Mouse (Mus musculus) gastrocnemius, postnatal 36 days (tissue): ENCODE results near the gene Ms4a4a. TPM values are rescaled to one million over a fixed set of nuclear protein-coding genes. Genes with fewer than 3 reads are reported as not detected.
"Not testable (repeated sequence)": the region's sequence is repeated elsewhere in the genome, so short reads cannot be mapped to it uniquely, and the experiment has no call there.

Source experiments
- DNase-seq, 2 experiments: peaks; one replicate each; pipeline ENCODE4 v3.0.0; 2022
- intact Hi-C: fragments of 180-260 bp; cut with DNase I; formaldehyde crosslinking; loops from one replicate; pipeline ENCODE4 v1.15.1; 2025
- total RNA-seq, 2 experiments: library from RNA; stranded (reverse); gene quantifications; 2 replicates each; pipeline ENCODE4 v1.2.3; 2021

Ms4a4a gene
- total RNA-seq, 2 experiments from 2014 or later, result 2.0 to 3.5 TPM

- intact Hi-C loops, result not testable (repeated sequence)
Measured at GRCm38 (mm10) chr19:11418865-11419264, 43.5 kb downstream of the Ms4a4a start.

GRCm38 (mm10) chr19:11431209-11431608, 55.9 kb downstream of the Ms4a4a start:
- DNase-seq, intact Hi-C loops: not testable (repeated sequence)

More at GRCm38 (mm10) chr19:11418865-11419264, 43.5 kb downstream of the Ms4a4a start:
- DNase-seq, result not testable (repeated sequence)

DNA sequence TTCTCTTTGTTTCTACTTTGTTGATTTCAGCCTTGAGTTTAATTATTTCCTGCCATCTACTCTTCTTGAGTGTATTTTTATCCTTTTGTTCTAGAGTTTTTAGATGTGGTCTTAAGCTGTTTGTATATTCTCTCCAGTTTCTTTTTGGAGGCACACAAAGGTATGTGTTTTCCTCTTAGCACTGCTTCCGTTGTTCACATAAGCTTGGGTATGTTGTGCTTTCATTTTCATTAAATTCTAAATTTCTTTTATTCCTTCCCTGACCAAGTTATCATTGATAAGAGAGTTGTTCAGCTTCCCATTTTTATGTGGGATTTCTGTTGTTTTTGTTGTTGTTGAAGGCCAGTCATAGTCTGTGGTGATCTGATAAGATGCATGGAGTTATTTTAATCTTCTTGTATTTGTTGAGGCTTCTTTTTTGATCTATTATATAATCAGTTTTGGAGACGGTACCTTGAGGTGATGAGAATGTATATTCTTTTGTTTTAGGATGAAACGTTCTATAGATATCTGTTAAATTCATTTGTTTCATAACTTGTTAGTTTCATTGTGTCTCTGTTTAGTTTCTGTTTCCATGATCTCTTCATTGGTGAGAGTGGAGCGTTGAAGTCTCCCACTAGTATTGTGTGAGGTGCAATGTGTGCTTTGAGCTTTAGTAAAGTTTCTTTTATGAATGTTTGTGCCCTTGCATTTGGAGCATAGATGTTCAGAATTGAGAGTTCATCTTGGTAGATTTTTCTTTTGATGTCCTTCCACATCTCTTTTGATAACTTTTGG, 59.9 kb downstream of the Ms4a4a start:
- intact Hi-C loops, result no loop called here
- DNase-seq, result no peak

Other genes starting within 250 kb of the Ms4a4a start
- not detected for gene 1700017D01Rik, start 244.6 kb upstream of the Ms4a4a start, total RNA-seq
- not detected for gene 1700025F22Rik, start 210.2 kb upstream of the Ms4a4a start, total RNA-seq
- not detected for gene Ms4a13, start 178.8 kb upstream of the Ms4a4a start, total RNA-seq
- not detected for gene Ms4a12, start 143.1 kb upstream of the Ms4a4a start, total RNA-seq
- gene Ms4a1, start 109.3 kb upstream of the Ms4a4a start, total RNA-seq, result not detected
- gene Ms4a5, start 91.7 kb upstream of the Ms4a4a start, total RNA-seq, result not detected
- gene Ms4a14, start 61.1 kb upstream of the Ms4a4a start, total RNA-seq, result under 1 TPM in 1 of 2 experiments, not detected in 1; 0.05 TPM
- under 1 TPM; 0.25 to 0.33 TPM for gene Ms4a7, start 39.4 kb upstream of the Ms4a4a start, total RNA-seq
- gene Ms4a4c, start 29.2 kb downstream of the Ms4a4a start, total RNA-seq, result under 1 TPM in 1 of 2 experiments, not detected in 1; 0.35 TPM
- gene Ms4a4b, start 68.0 kb downstream of the Ms4a4a start, total RNA-seq, result not detected
- gene Ms4a6c, start 93.8 kb downstream of the Ms4a4a start, total RNA-seq, result 1 to 10 TPM; 1.3 to 2.3 TPM
- gene Gm8369, start 110.4 kb downstream of the Ms4a4a start, total RNA-seq, result under 1 TPM in 1 of 2 experiments, not detected in 1; 0.39 TPM
- gene Ms4a6b, start 141.0 kb downstream of the Ms4a4a start, total RNA-seq, result 1 to 10 TPM; 1.8 to 2.2 TPM
- 1 to 10 TPM; 4.0 to 4.6 TPM for gene Ms4a4d, start 161.3 kb downstream of the Ms4a4a start, total RNA-seq
- gene Ms4a6d, start 229.3 kb downstream of the Ms4a4a start, total RNA-seq, result 1 to 10 TPM in 1 of 2 experiments, under 1 TPM in 1; 0.84 to 1.4 TPM
- gene Ms4a2, start 248.2 kb downstream of the Ms4a4a start, total RNA-seq, result under 1 TPM in 1 of 2 experiments, not detected in 1; 0.32 TPM